Mouse (Mus musculus) lung, embryonic 14.5 days (tissue): ENCODE measurements around the gene Sh3bp5l. TPM values are rescaled to one million over a fixed set of nuclear protein-coding genes. Genes with fewer than 3 reads are reported as not detected.

ENCODE experiments used
- ATAC-seq: fragments of 200-750 bp; cut with Nextera tagmentation; 2 replicates; pipeline ENCODE4 v1.8.0; 2017; ENCODE audit warnings: mild to moderate bottlenecking, moderate TSS enrichment, moderate library complexity; ENCODE audit not compliant: insufficient read depth
- DNase-seq: peaks from one replicate; pipeline ENCODE4 v3.0.0-alpha.2; 2015
- H3K27ac ChIP-seq: fragments of 300-500 bp; sonication (generic); 2 replicates; pipeline ENCODE4 v1.5.1; 2014; ENCODE audit warnings: low read depth, mild to moderate bottlenecking, moderate library complexity
- H3K27me3 ChIP-seq: fragments of 300-500 bp; sonication (generic); 2 replicates; pipeline ENCODE4 v1.6.1; 2014; ENCODE audit warnings: low read length, control low read depth; ENCODE audit not compliant: insufficient read depth
- H3K36me3 ChIP-seq: fragments of 300-500 bp; sonication (generic); 2 replicates; pipeline ENCODE4 v1.6.1; 2014; ENCODE audit warnings: control low read depth; ENCODE audit not compliant: insufficient read depth
- H3K4me1 ChIP-seq: fragments of 300-500 bp; sonication (generic); 2 replicates; pipeline ENCODE4 v1.6.1; 2014; ENCODE audit warnings: antibody characterized with exemption, control low read depth; ENCODE audit not compliant: insufficient read depth
- H3K4me2 ChIP-seq: fragments of 300-500 bp; sonication (generic); 2 replicates; pipeline ENCODE4 v1.6.1; 2014; ENCODE audit warnings: mild to moderate bottlenecking
- H3K4me3 ChIP-seq: fragments of 300-500 bp; sonication (generic); 2 replicates; pipeline ENCODE4 v1.5.1; 2014; ENCODE audit warnings: low read depth, low read length
- H3K9ac ChIP-seq: fragments of 300-500 bp; sonication (generic); 2 replicates; pipeline ENCODE4 v1.6.1; 2014
- H3K9me3 ChIP-seq: fragments of 300-500 bp; sonication (generic); 2 replicates; pipeline ENCODE4 v1.6.1; 2016; ENCODE audit warnings: low read depth, low read length, control low read depth
- CTCF ChIP-seq: IDR thresholded peaks from 2 replicates; pipeline ENCODE4 v1.5.1; 2016; ENCODE audit warnings: antibody characterized with exemption, low read depth
- WGBS: fragments of 180-500 bp; shearing (Covaris S2); extraction: QIAGEN DNeasy Blood & Tissue Kit; methylation state at CpG from one replicate; pipeline ENCODE4 v1.1.7; 2014; 5-methylcytosine and 5-hydroxymethylcytosine counted together
- polyA plus RNA-seq: library from polyadenylated mRNA; unstranded; fragments of >200 nt; fragmentation: Nextera tagmentation; extraction: Ambion mirVana; gene quantifications from 2 replicates; pipeline ENCODE4 v1.2.1, GENCODE M21; 2014

The Sh3bp5l gene
- polyA plus RNA-seq, 1 experiment from 2014 or later = 26.4 TPM

GRCm38 (mm10) chr11:58378763-58379278 is 48.3 kb downstream of the Sh3bp5l start, which contains the start of gene Lypd8:
Lypd8 (plus strand) TSS chr11:58379043.
- H3K4me3 ChIP-seq = no peak within 1 kb of the TSS
- H3K9ac ChIP-seq = no peak within 1 kb of the TSS
- no peak within 1 kb of the TSS for H3K4me2 ChIP-seq
- WGBS = 91% methylated on average over 3 of the region's 3 CpGs
- no peaks in the 10 kb centered on the region for H3K9me3 ChIP-seq
- no peak for TF ChIP-seq CTCF
- no peaks in the 10 kb centered on the region for H3K27me3 ChIP-seq
- H3K36me3 ChIP-seq = no peaks in the 10 kb centered on the region
- DNase-seq = no peak
- H3K27ac ChIP-seq = no peak within 1 kb of the TSS
- no peak for ATAC-seq
- H3K4me1 ChIP-seq = no peaks in the 10 kb centered on the region

DNA sequence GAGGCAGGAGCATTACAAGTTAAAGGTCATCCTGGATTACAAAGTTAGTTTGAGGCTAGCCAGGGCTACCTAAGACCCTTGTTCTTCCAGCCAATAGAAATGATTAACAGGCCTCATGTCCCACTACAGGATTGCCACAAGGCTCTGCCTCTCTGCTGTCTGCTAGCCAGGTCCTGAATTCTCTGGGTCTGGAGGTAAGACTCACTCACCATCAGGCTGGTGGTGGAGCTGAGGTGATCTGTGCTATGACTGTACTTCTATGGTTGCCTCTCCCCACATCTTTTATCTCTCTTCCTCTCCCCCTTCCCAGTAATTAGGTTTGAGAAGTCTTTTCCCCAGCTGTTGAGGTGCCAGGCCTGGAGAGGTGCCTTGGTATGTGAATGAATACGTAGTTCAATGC is 49.0 kb downstream of the Sh3bp5l start:
- DNase-seq = no peak
- Histone ChIP-seq H3K27me3 (no peaks in the 10 kb centered on the region), H3K9ac (no peak overlapping the region), H3K4me3 (no peak overlapping the region), H3K9me3 (no peaks in the 10 kb centered on the region), H3K4me2 (no peak overlapping the region), H3K4me1 (no peaks in the 10 kb centered on the region), H3K36me3 (no peaks in the 10 kb centered on the region), H3K27ac (no peak overlapping the region)
- TF ChIP-seq CTCF = no peak
- ATAC-seq = no peak
- WGBS = 79% methylated on average over 1 of the region's 1 CpGs

GRCm38 (mm10) chr11:58382471-58382870 is 51.9 kb downstream of the Sh3bp5l start:
- no peak for DNase-seq
- no peak overlapping the region for H3K9ac ChIP-seq
- WGBS = 88% methylated on average over 6 of the region's 6 CpGs
- H3K9me3 ChIP-seq = no peaks in the 10 kb centered on the region
- no peak overlapping the region for H3K4me3 ChIP-seq
- ATAC-seq = no peak
- no peaks in the 10 kb centered on the region for H3K36me3 ChIP-seq
- no peaks in the 10 kb centered on the region for H3K27me3 ChIP-seq
- no peak overlapping the region for H3K4me2 ChIP-seq
- no peaks in the 10 kb centered on the region for H3K4me1 ChIP-seq
- no peak for TF ChIP-seq CTCF
- H3K27ac ChIP-seq = no peak overlapping the region

Other genes with a start within 250 kb of the Sh3bp5l start
- not detected in 2 replicates for gene Gm12248, start 237.6 kb upstream of the Sh3bp5l start, polyA plus RNA-seq
- 82.3 and 86.8 TPM in 2 replicates for gene Cnot8, start 226.6 kb upstream of the Sh3bp5l start, polyA plus RNA-seq
- 26.9 and 27.6 TPM in 2 replicates for gene Gemin5, start 162.2 kb upstream of the Sh3bp5l start, polyA plus RNA-seq
- 115 and 128 TPM in 2 replicates for gene Mrpl22, start 159.1 kb upstream of the Sh3bp5l start, polyA plus RNA-seq
- gene Igtp, start 131.2 kb upstream of the Sh3bp5l start, polyA plus RNA-seq = 3.7 and 4.3 TPM in 2 replicates
- gene Irgm2, start 131.1 kb upstream of the Sh3bp5l start, polyA plus RNA-seq = 1.8 and 1.9 TPM in 2 replicates
- gene 4930438A08Rik, start 55.9 kb upstream of the Sh3bp5l start, polyA plus RNA-seq = not detected in 2 replicates
- gene Zfp692, start 23.7 kb upstream of the Sh3bp5l start, polyA plus RNA-seq = 13.9 and 15.2 TPM in 2 replicates
- 31.3 and 39.1 TPM in 2 replicates for gene Zfp672, start 385 bp upstream of the Sh3bp5l start, polyA plus RNA-seq
- gene Lypd8, start 48.3 kb downstream of the Sh3bp5l start, polyA plus RNA-seq = not detected in 2 replicates
- not detected in 2 replicates for gene 1810065E05Rik, start 90.4 kb downstream of the Sh3bp5l start, polyA plus RNA-seq
- gene Gm12253, start 101.8 kb downstream of the Sh3bp5l start, polyA plus RNA-seq = not detected in 2 replicates
- gene Lypd9, start 122.2 kb downstream of the Sh3bp5l start, polyA plus RNA-seq = not detected in 2 replicates
- not detected in 2 replicates for gene Olfr30, start 131.5 kb downstream of the Sh3bp5l start, polyA plus RNA-seq
- gene Olfr332, start 161.8 kb downstream of the Sh3bp5l start, polyA plus RNA-seq = not detected in 2 replicates
- gene Olfr331, start 171.8 kb downstream of the Sh3bp5l start, polyA plus RNA-seq = not detected in 2 replicates
- gene Olfr330, start 204.1 kb downstream of the Sh3bp5l start, polyA plus RNA-seq = not detected in 2 replicates
- gene Olfr329-ps, start 215.7 kb downstream of the Sh3bp5l start, polyA plus RNA-seq = not detected in 2 replicates
- 0.07 and 0.08 TPM in 2 replicates for gene Olfr328, start 224.9 kb downstream of the Sh3bp5l start, polyA plus RNA-seq
- gene Olfr224, start 239.8 kb downstream of the Sh3bp5l start, polyA plus RNA-seq = not detected in 2 replicates
- not detected in 2 replicates for gene Olfr325, start 247.0 kb downstream of the Sh3bp5l start, polyA plus RNA-seq